Mouse (Mus musculus): ENCODE results near the gene Syde2.
A peak's percentile ranks its signal among the peaks of the same experiment; 100 is the strongest.
"Not testable (repeated sequence)": the region's sequence is repeated elsewhere in the genome, so short reads cannot be mapped to it uniquely, and the experiment has no call there.

The Syde2 gene

DNA sequence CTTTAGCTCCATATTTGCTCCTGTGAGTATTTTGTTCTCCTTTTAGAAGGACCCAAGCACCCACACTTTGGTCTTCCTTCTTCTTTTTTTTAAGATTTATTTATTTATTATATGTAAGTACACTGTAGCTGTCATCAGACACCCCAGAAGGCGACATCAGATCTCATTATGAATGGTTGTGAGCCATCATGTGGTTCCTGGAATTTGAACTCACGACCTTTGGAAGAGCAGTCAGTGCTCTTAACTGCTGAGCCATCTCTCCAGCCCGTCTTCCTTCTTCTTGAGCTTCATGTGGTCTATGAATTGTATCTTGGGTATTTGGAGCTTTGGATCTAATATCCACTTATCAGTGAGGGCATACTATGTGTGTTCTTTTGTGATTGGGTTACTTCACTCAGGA, 22.1 kb upstream of the Syde2 start:
- not testable (repeated sequence) for DNase-seq (ENCODE audit: extremely low read depth, insufficient read length, low spot score)

DNA sequence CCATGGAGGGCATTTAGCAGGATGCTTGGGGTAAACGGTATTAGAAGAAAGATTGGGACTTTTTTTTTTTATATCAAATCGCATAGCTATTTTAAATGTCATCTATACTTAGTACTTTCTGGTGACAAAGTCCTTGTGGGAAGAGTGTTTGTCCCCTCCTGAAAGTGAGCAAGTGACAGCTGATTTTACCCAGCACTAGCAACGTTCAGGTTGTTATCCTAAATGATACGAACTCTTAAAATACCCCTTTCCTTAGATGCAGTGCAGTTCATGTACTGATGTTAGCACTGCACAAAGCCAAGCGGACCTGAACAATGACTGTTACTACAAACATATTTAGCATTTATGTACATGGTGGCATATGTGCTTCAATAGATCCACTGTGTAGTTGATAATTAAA, 20.9 kb upstream of the Syde2 start:
- DNase-seq (ENCODE audit: extremely low read depth, insufficient read length, low spot score) = no peak

DNA sequence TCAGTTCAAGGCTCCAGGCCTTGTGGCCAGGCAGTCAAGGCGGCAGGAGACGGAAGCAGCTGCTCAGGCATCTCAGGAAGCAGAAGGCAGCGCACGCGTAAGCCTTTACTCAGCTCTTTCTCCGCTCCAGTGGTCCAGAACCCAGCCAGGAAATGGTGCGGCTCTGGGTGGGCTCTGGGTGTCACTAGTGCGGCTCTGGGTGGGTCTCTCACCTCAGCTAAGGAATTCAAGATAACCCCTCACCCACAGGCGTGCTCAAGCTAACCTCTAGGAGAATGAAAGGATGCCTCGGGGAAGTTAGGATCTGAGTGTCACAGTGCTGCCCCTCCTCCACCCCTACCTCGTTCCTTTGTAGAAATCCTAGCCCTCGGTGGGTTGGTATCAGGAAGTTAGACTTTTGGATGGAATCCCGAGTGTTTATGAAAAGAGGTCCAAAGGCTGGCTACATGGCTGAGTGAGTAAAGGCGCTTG, 18.6 kb upstream of the Syde2 start:
- no peak for DNase-seq (ENCODE audit: extremely low read depth, insufficient read length, low spot score)

DNA sequence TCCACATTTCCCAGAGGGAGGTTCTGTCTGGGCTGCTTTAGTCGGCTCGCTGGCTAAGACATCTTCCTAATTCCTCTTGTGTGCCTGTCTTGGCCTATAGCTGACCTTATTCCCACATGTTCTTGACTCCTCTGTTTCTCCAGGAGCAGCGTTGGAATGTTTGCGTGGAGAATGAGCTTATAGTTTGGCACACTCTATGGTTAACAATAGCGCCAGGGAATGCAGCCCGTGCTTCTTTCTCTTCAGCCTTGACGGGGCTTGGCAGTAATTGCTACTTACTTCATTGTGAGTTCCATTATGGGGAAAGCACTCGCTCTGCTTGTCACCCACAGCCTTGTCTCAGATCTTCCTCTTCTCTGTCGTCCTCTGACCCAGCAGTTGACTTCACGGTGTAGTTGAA, 16.2 kb upstream of the Syde2 start:
- DNase-seq (ENCODE audit: extremely low read depth, insufficient read length, low spot score) = no peak

DNA sequence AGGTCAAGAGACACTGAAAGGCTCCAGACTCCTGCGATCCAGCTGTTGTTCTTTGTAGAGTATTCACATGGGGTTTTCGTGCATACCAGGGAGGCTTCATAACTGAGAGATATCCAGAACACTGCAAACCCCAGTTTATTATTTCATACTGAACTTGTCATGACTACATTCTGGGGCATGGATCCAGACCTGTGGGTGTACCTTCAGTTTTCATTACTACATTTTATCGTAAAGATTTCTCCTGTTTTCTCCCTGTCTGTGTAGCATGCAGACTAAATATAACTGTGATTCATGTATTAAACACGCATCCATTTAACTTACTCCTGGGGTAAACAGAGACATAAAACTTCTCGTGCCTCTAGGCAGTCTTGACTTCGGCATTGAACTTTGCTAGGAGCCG, 12.7 kb upstream of the Syde2 start:
- no peak for DNase-seq (ENCODE audit: extremely low read depth, insufficient read length, low spot score)

DNA sequence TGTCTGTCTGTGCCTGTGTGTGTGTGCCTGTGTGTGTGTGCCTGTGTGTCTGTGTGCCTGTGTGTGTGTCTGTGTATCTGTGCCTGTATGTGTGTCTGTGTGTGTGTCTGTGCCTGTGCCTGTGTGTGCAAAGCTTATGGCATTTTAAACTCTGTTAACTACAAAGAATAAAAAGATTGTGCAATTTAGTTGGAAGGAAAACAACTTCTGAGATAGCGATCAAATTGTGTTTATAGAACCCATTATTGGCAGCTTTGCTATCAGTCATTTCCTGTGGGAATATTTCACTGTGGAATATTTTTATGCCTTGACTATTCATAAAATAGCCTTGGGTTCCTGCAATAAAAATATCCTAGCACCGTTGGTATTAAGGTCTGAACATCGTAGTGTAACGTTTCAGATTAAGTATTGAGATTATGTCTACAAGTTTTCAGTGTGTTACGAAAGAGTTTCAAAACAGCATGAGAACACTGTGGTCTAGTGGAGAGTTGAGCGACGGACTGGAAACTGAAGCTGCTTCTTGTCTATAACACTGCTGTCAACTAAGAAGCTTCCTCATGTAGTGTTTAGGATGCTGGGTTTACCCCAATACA, 2.2 kb upstream of the Syde2 start:
- peak; percentile 24 for DNase-seq (ENCODE audit: extremely low read depth, insufficient read length, low spot score)

DNA sequence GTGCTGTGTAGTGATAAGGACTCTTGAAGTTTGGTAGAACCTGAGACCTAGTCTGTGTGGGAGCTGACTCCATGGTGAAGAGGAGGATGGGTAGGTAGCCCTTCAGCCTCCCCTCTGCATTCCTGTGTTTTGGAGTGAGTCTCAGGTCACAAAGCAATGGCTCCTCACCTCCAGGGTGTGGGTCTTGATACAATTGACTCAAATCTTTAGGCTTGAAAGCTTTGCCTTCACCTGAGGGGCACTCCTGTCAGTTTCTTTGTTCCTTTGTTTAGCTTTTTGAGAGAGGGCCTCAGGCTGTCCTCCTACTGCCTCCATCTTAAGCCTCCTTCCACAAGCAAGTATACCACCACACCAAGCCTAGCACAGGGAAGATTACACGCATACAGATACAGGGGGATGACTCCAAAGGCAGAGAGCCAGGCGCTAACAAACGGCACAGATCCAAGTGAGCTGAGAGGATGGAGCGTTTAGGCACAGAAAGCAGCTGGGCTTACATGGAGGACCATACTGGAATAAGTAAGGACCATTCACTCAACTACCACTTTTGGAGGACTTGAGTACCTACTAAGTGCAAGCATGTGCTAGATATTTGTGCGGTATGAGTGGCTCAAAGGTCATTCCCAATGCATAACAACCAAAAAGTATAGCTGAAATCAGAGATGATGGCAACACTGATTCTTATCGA, 1.2 kb upstream of the Syde2 start:
- no peak for DNase-seq (ENCODE audit: extremely low read depth, insufficient read length, low spot score)

DNA sequence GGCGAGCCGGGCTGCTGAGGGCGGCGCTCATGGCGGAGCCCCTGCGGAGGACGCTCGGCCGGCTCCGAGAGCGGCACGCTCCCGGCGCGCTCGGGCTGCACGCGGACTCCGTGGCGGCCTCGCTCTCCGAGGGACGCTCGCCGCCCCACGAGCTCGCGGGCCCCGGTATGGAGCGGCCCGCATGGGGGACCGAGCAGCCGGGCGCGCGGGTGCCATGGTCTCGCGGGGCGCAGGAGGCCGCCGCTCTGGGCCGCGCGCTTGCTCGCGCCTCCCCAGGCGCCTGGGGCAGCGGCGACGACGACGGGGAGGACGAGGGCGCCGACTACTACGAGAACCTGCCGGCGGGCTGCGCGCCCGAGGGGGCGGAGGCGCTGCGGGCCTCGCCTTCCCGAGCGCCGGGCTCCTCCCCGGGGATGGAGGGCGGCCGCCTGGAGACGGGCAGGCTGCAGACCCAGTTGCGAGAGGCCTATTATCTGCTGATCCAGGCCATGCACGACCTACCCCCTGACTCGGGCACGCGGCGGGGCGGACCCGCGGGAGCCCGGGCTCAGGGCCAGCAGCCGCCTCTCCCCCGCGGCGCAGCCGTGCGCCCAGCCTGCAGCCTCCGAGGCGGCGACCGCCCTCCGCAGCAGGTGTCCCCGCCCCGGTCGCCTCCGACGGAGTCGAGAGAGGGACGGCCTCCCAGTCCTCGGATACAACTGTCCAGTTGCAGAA, 457 bp downstream of the Syde2 start:
- DNase-seq (ENCODE audit: extremely low read depth, insufficient read length, low spot score) = peak; percentile 93

DNA sequence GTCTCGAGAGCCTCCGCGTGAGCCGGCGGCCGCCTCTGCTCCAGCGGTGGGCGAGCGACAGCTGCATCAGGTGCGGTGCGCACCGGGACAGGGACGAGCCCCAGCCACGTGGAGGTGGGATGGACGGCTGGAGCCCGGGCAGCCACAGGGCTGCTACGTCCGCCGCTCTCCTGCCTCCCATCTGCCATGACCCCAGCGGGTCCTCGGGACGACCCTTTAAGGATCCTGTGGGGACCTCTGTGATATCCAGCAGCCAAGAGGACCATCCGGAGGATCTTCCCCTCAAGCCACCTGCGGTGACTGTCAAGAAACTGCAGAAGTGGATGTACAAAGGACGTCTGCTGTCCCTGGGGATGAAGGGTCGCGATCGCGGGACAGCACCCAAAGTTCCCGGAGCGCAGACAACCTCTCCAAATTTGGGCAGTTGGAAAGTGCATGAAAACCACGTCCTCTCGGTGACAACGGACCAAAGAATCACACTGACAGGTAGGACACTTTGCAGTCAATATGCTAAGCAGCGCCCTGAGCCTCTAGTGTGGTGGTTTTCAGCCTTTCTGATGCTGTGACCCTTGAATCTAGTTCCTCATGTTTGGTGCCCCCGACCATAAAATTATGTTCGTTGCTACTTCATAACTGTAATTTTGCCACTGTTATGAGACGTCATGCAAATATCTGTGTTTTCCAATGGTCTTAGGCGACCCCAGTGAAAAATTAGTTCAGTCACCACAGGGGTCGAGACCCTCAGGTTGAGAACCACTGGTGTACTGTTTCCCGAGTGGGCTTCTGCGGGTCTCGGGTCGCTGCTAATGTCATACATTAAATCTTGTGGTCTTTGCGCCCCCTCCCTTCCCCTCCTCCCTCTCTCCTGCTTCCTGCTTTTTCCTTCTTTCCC, 1.3 kb downstream of the Syde2 start:
- DNase-seq (ENCODE audit: extremely low read depth, insufficient read length, low spot score) = no peak

DNA sequence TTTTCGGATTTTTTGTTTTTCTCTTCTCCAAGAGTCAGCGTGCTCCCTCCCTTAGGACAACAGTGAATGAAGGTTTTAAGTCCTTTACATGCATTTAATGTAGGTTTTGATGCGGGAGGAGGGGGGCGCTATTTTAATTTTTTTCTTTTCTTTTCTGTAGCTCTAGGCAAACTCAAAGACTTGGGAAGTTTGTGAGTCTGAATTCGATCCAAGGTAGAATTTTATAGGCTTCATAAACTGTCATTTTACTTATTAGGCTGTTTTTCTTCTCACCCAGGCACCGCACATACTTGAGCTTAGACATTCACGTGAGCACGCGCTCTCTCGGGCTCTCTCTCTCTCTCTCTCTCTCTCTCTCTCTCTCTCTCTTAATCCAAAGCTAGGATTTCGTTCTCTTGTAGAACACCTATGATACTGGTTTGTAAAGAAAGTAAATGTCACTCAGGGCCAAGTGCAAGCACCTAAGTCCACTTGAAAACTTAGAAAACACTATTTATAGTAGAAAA, 2.0 kb downstream of the Syde2 start:
- peak; percentile 45 for DNase-seq (ENCODE audit: extremely low read depth, insufficient read length, low spot score)

DNA sequence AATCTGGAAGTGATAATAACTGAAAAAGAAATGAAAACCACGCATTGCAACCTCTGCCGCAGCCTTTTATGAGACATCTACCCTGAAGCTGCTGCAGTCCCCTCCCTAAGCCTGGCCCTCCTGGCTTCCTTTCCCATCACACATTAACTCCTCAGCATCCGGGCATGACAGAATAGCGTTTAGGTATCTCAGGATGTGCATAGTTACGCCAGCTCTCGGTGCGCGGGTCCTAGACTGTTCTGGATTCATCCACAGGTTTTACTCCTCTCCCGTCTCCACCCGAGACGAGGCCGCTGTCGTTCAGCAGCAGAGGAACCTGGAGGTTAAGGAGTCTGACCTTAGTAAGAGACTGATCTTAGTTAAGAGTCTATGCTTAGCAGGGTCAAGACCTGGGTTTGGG, 3.5 kb downstream of the Syde2 start:
- no peak for DNase-seq (ENCODE audit: extremely low read depth, insufficient read length, low spot score)

DNA sequence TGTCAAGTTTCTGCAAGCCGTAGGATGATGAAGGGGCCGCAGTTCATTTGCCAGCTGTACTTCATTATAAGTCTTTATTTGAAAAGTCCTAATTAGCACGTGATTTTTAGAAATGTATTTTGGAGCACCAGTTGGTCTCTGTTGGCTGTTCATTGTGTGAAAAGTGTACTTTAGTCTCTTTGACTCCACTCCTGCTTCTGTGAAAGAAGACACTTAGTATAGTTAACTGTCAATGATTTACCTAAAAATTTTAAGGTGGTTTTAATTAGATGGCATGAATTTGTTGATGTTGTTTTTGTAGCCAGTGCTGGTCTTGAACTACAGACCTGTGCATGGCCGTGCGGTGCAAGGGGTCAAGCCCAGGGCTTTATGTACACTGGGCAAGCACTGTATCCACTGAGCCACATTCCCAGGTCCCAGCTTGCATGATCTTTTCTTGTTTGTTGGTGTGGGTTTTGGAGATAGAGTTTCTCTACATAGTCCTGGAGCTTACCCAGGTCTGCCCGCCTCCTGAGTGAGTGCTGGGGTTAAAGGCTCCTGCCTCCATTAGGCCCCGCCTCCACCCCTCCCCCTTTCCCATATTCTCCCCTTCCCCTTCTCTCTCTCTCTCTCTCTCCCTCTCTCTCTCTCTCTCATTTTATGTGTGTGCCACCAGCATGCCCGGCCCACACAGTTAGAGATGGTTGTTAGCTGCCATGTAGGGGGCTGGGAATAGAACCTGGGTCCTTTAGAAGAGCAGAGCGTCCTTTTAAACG, 4.5 kb downstream of the Syde2 start:
- no peak for DNase-seq (ENCODE audit: extremely low read depth, insufficient read length, low spot score)

DNA sequence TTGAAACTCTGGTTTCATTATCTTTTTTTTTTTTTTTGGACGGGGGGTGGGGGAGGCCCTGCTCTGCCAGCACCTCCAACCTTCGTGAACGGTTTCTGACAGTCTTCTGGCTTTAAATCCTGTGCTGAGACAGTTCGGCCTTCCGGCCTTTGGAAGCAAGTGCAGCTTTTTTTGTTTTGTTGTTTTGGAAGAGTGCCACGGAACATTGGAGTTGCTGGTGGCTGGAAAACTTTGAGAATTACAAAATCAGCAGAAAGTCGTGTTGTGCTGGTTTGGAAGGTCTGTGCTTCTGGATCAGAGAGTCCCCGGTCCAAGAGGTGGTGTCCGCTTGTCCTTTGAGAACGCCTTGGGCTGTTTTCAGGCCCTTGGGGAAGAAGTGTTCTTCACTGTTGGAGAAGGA, 5.1 kb downstream of the Syde2 start:
- DNase-seq (ENCODE audit: extremely low read depth, insufficient read length, low spot score) = no peak

DNA sequence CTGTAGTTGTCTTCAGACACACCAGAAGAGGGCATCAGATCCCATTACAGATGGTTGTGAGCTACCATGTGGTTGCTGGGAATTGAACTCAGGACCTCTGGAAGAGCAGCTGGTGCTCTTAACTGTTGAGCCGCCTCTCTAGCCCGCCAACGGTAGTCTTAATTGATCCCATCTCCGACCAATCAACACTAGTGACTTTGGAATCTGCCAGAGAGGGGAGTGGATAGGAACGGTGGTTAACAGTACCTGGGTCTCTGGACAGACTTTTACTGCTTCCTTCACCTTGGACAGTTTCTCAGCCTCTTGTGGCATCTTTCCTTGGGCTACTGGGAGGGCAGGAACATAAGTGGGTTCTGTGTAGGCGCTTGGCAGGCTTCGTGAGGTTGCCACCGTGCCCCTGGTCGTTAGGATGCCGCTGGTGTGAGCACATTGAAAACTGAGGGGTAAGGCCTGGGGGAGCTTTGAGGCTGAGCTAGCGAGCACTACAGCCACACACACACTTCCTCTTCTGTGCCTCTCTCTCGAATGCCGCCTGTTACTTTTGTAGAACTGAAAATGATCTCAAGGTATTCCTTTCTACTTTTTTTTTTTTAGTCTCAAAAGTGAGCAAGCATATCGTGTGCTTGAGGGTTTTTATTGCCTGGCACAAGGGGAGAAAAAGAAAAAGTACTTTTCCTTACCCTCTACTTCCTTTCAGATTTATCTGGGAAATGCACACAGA, 6.0 kb downstream of the Syde2 start:
- DNase-seq (ENCODE audit: extremely low read depth, insufficient read length, low spot score) = no peak

DNA sequence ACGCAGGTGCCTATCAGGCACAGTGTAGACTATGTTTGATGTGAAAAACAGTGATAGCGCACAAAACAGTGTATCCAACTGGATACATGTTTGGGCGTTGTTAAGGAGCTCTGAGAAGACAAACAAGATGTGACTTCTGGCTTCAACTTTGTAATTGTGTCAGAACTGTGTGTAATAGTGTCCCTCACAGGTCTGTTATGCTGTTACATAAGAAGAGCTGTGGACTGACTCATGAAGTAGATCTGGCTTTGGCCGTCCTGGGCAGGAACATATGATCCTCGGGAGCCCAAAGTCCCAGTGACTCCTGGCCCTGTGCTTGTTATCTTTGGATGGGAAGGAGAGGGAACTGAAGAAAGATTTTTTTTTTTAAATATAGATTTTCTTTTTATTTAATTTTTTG, 7.8 kb downstream of the Syde2 start:
- no peak for DNase-seq (ENCODE audit: extremely low read depth, insufficient read length, low spot score)

DNA sequence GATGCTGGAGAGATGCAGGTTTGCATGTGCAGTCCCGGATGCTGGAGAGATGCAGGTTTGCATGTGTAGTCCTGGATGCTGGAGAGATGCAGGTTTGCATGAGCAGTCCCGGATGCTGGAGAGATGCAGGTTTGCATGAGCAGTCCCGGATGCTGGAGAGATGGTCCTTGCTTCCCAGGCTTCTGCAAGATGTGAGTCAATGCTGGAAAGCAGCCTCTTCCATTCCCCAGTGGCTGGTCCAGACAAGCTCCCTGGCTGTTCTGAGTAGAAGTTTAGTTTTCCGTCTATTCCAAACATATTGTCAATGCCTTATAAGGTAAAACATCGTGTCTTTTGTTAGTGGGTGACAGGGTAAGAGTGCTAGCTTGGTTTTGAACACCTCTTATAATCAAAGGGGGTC, 8.9 kb downstream of the Syde2 start:
- DNase-seq (ENCODE audit: extremely low read depth, insufficient read length, low spot score) = not testable (repeated sequence)

DNA sequence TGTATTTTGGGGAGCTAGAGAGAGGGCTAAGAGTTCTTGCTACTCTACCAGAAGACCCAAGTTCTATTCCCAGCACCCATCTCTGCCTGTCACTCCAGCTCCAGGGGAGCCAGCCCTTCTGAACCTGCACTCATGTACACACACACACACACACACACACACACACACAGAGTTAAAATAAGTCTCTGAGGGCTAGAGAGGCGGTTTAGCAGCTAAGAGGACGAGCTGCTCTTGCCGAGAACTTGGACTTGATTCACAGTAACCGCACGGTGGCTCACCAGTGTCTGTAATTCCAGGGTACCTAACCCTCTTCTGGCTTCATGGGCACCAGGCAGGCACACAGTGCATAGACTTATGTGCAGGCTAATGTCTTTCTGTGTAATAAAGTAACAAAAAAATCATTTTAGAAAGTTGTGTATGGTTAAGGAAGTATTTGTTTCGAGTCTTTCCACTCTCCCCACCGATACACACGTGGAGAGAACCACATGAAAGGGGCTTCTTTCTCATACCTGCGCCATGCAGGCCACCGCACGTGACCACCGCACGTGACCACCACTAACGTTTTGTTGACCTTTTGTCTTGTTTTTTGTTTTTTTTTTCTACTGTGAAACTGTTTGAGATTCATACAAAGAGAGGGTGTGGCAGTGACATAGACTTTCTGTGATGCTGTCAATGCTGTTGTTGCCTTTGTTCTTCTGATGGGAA, 16.8 kb downstream of the Syde2 start:
- DNase-seq (ENCODE audit: extremely low read depth, insufficient read length, low spot score) = no peak

DNA sequence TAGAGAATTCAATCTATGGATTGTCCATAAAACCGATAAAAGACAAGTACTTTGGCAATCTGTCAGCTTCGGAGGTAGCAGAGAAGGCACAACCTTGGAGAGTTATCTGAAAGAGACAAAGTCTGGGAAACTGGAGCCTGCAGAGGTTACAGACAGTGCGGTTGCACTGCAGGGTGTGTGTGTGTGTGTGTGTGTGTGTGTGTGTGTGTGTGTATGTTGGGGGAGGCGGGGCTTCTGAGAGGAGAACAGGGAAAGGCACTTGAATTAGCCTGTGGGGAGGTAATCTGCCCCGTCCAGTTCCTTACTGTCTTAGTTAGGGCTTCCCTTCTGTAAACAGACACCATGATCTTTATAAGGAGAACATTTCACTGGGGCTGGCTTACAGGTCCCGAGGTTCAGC, 20.2 kb downstream of the Syde2 start:
- DNase-seq (ENCODE audit: extremely low read depth, insufficient read length, low spot score) = no peak

All from 3134 (cell line).